Mouse (Mus musculus): ENCODE data around the gene Lhx5. TPM values are rescaled to one million over a fixed set of nuclear protein-coding genes. Genes with fewer than 3 reads are reported as not detected.

Lhx5 gene
- polyA plus RNA-seq, 1 experiment: 0.03 TPM

DNA sequence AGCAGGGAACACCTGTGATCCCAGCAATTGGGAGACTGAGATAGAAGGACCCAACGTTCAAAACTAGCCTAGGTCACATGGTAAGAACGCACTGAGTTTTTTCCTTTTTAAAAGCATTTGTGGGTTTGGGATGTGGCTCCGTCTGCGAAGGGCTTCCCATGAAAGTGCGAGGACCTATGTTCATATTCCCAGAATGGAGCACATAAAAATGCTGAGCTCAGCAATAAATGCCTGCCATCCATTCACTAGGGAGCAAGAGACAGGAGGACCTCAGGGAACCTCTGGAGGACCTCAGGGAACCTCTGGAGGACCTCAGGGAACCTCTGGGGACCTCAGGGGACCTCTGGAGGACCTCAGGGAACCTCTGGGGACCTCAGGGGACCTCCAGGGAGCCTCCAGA, 46.5 kb downstream of the Lhx5 start:
- no peak overlapping the region for H3K4me3 ChIP-seq (ENCODE audit: control insufficient read depth, insufficient read depth, low read length)
- no peak for DNase-seq
- 89% methylated on average over 5 of the region's 5 CpGs for WGBS
- no peaks in the 10 kb centered on the region for H3K36me3 ChIP-seq (ENCODE audit: control insufficient read depth, insufficient read depth, low read length)
- TF ChIP-seq CTCF (IDR thresholded peaks at IDR 0.05; ENCODE audit: borderline replicate concordance, control insufficient read depth, extremely low read depth, insufficient read depth, low read length, poor library complexity) (no peak), POLR2A (IDR thresholded peaks at IDR 0.05; ENCODE audit: control insufficient read depth, extremely low read depth, insufficient read depth, low read length, poor library complexity) (no peak)
- H3K4me1 ChIP-seq (replicated peaks; ENCODE audit: control insufficient read depth, insufficient read depth, low read length): no peaks in the 10 kb centered on the region
- no peak overlapping the region for H3K27ac ChIP-seq (ENCODE audit: control insufficient read depth, insufficient read depth, low read length)
- H3K27me3 ChIP-seq (ENCODE audit: control insufficient read depth, insufficient read depth, low read length): no peaks in the 10 kb centered on the region; the same call in 1 of the 2 replicates

DNA sequence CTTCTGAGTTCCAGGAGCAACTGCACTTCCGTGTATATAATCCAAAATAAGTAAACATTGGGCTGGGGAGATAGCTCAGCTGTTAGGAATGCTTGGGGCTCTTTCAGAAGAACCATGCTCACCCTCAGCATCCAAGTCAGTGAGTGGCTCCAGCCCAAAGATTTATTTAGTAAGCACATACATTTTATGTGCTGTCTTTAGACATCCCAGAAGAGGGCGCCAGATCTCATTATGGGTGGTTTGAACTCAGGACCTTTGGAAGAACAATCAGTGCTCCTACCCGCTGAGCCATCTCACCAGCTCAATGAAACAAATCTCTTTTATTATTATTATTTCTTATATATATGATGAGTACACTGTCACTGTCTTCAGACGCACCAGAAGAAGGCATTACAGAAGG, 48.0 kb downstream of the Lhx5 start:
- Histone ChIP-seq H3K4me3 (ENCODE audit: control insufficient read depth, insufficient read depth, low read length) (no peak overlapping the region), H3K27ac (ENCODE audit: control insufficient read depth, insufficient read depth, low read length) (no peak overlapping the region), H3K4me1 (replicated peaks; ENCODE audit: control insufficient read depth, insufficient read depth, low read length) (no peaks in the 10 kb centered on the region), H3K36me3 (ENCODE audit: control insufficient read depth, insufficient read depth, low read length) (no peaks in the 10 kb centered on the region), H3K27me3 (ENCODE audit: control insufficient read depth, insufficient read depth, low read length) (no peaks in the 10 kb centered on the region; the same call in 1 of the 2 replicates)
- WGBS: 70% methylated on average over 4 of the region's 4 CpGs
- DNase-seq: peak; percentile 18
- TF ChIP-seq CTCF (IDR thresholded peaks at IDR 0.05; ENCODE audit: borderline replicate concordance, control insufficient read depth, extremely low read depth, insufficient read depth, low read length, poor library complexity) (no peak), POLR2A (IDR thresholded peaks at IDR 0.05; ENCODE audit: control insufficient read depth, extremely low read depth, insufficient read depth, low read length, poor library complexity) (no peak)

DNA sequence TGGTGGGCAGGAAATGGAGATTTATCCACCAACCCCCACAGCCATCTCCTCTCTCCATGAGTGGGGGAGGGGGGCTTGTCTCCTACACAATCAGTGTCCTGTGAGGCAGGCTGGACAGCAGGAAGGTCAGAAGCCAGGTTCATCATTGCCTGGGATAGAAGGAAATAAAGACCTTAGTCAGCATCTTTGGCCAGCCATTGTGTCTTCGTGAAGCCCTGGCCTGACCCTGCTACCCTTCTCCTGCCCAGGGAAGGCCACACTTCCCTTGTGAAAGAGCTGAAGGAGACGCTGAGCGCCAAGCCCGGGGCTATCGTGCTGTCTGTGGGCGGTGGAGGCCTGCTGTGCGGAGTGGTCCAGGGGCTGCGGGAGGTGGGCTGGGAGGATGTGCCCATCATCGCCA, 49.7 kb downstream of the Lhx5 start:
- TF ChIP-seq POLR2A (IDR thresholded peaks at IDR 0.05; ENCODE audit: control insufficient read depth, extremely low read depth, insufficient read depth, low read length, poor library complexity) (no peak), CTCF (IDR thresholded peaks at IDR 0.05; ENCODE audit: borderline replicate concordance, control insufficient read depth, extremely low read depth, insufficient read depth, low read length, poor library complexity) (no peak)
- no peaks in the 10 kb centered on the region for H3K36me3 ChIP-seq (ENCODE audit: control insufficient read depth, insufficient read depth, low read length)
- WGBS: 76% methylated on average over 9 of the region's 9 CpGs

DNA sequence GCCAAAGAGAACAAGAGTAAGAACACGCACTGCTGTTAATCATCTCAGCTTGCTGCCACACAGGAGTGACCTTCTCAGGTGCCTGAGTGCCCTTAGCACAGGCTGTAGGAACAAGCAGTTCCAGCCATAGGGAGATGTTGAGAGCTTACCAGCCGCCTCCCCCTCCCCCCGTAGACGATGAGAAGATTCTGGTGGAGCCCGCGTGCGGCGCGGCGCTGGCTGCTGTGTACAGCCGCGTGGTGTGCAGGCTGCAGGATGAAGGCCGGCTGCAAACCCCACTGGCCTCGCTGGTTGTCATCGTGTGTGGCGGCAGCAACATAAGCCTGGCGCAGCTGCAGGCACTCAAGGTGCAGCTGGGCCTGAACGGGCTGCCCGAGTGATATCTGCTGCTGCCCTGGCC, 51.9 kb downstream of the Lhx5 start:
- WGBS: 87% methylated on average over 19 of the region's 19 CpGs
- Histone ChIP-seq H3K4me1 (replicated peaks; ENCODE audit: control insufficient read depth, insufficient read depth, low read length) (no peaks in the 10 kb centered on the region), H3K27me3 (ENCODE audit: control insufficient read depth, insufficient read depth, low read length) (no peaks in the 10 kb centered on the region), H3K36me3 (ENCODE audit: control insufficient read depth, insufficient read depth, low read length) (no peaks in the 10 kb centered on the region), H3K27ac (ENCODE audit: control insufficient read depth, insufficient read depth, low read length) (no peak overlapping the region), H3K4me3 (ENCODE audit: control insufficient read depth, insufficient read depth, low read length) (no peak overlapping the region)
- DNase-seq: no peak
- TF ChIP-seq POLR2A (IDR thresholded peaks at IDR 0.05; ENCODE audit: control insufficient read depth, extremely low read depth, insufficient read depth, low read length, poor library complexity) (no peak), CTCF (IDR thresholded peaks at IDR 0.05; ENCODE audit: borderline replicate concordance, control insufficient read depth, extremely low read depth, insufficient read depth, low read length, poor library complexity) (no peak)

More for the DNA sequence above, 49.7 kb downstream of the Lhx5 start:
- Histone ChIP-seq H3K27me3 (ENCODE audit: control insufficient read depth, insufficient read depth, low read length) (no peaks in the 10 kb centered on the region; the same call in 1 of the 2 replicates), H3K4me3 (ENCODE audit: control insufficient read depth, insufficient read depth, low read length) (no peak overlapping the region), H3K27ac (ENCODE audit: control insufficient read depth, insufficient read depth, low read length) (no peak overlapping the region), H3K4me1 (replicated peaks; ENCODE audit: control insufficient read depth, insufficient read depth, low read length) (no peaks in the 10 kb centered on the region)
- no peak for DNase-seq

DNA sequence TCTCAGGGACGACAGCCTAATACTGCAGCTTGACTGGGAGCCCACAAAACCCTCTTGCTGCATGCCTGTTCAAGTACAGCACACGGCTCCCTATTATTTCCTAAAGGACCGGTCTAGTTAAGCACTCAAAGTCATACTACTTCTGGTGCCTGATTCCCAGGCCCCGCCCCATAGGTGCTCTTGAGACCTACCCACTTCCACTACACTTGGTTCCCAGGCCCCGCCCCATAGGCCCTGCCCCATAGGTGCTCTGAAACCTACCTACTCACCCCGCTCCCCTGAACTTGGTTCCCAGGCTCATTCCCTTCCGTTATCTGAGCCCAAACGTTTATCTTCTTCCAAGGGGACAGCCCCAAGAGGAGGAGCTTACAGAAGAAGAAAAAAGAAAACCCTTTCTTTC, 56.3 kb downstream of the Lhx5 start:
- Histone ChIP-seq H3K4me3 (ENCODE audit: control insufficient read depth, insufficient read depth, low read length) (no peak overlapping the region), H3K36me3 (ENCODE audit: control insufficient read depth, insufficient read depth, low read length) (no peaks in the 10 kb centered on the region), H3K27me3 (ENCODE audit: control insufficient read depth, insufficient read depth, low read length) (no peaks in the 10 kb centered on the region), H3K27ac (ENCODE audit: control insufficient read depth, insufficient read depth, low read length) (no peak overlapping the region), H3K4me1 (replicated peaks; ENCODE audit: control insufficient read depth, insufficient read depth, low read length) (no peaks in the 10 kb centered on the region)
- 95% methylated on average over 8 of the region's 8 CpGs for WGBS
- no peak for DNase-seq
- TF ChIP-seq POLR2A (IDR thresholded peaks at IDR 0.05; ENCODE audit: control insufficient read depth, extremely low read depth, insufficient read depth, low read length, poor library complexity) (no peak), CTCF (IDR thresholded peaks at IDR 0.05; ENCODE audit: borderline replicate concordance, control insufficient read depth, extremely low read depth, insufficient read depth, low read length, poor library complexity) (no peak)

DNA sequence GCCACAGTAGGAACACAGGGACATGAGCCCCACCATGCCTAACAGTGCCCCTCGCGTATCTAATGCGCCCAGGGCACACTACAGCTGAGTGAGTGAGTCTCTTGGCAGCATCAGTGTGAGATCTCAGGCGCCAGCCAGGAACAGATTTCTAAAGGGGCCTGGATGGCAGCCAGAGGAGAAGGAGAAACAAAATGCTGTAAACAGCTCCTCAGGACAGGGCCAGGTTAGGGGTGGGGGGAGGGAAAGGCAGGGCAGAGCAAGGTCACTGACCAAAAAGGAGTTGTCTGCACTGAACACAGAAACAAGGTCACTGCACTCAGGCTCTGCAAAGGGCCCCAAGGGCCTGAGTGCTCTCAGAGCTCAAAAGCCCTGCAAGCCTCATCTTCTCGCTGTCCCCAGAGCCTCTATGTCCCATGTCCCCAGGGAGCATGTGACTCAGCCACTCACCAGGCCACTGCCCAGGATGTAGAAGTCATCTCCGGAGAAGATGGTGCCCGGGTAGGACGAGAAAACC, 59.2 kb downstream of the Lhx5 start:
- H3K36me3 ChIP-seq (ENCODE audit: control insufficient read depth, insufficient read depth, low read length): no peaks in the 10 kb centered on the region
- H3K4me3 ChIP-seq (ENCODE audit: control insufficient read depth, insufficient read depth, low read length): no peak overlapping the region
- no peaks in the 10 kb centered on the region for H3K27me3 ChIP-seq (ENCODE audit: control insufficient read depth, insufficient read depth, low read length)
- no peak overlapping the region for H3K27ac ChIP-seq (ENCODE audit: control insufficient read depth, insufficient read depth, low read length)
- 95% methylated on average over 8 of the region's 8 CpGs for WGBS
- DNase-seq: no peak
- H3K4me1 ChIP-seq (replicated peaks; ENCODE audit: control insufficient read depth, insufficient read depth, low read length): peaks cover 3% of the 10 kb centered on the region; the same call in 1 of the 2 replicates
- TF ChIP-seq CTCF (IDR thresholded peaks at IDR 0.05; ENCODE audit: borderline replicate concordance, control insufficient read depth, extremely low read depth, insufficient read depth, low read length, poor library complexity) (no peak), POLR2A (IDR thresholded peaks at IDR 0.05; ENCODE audit: control insufficient read depth, extremely low read depth, insufficient read depth, low read length, poor library complexity) (no peak)

Other genes starting within 250 kb of the Lhx5 start
- gene Sdsl, start 41.1 kb downstream of the Lhx5 start, polyA plus RNA-seq (2012; rRNA removed): 1.8 and 2.5 TPM in 2 replicates
- gene Sds, start 44.8 kb downstream of the Lhx5 start, polyA plus RNA-seq (2012; rRNA removed): 0.65 and 0.75 TPM in 2 replicates
- gene Plbd2, start 71.9 kb downstream of the Lhx5 start, polyA plus RNA-seq (2012; rRNA removed): 31.5 and 32.4 TPM in 2 replicates
- gene Slc8b1, start 79.5 kb downstream of the Lhx5 start, polyA plus RNA-seq (2012; rRNA removed): 21.9 and 29.1 TPM in 2 replicates
- gene Tpcn1, start 157.0 kb downstream of the Lhx5 start, polyA plus RNA-seq (2012; rRNA removed): 203 and 208 TPM in 2 replicates
- gene Iqcd, start 157.3 kb downstream of the Lhx5 start, polyA plus RNA-seq (2012; rRNA removed): 2.8 and 3.0 TPM in 2 replicates
- 18.8 and 20.6 TPM in 2 replicates for gene Rita1, start 180.9 kb downstream of the Lhx5 start, polyA plus RNA-seq (2012; rRNA removed)
- 429 and 448 TPM in 2 replicates for gene Ddx54, start 181.0 kb downstream of the Lhx5 start, polyA plus RNA-seq (2012; rRNA removed)
- gene Cfap73, start 202.5 kb downstream of the Lhx5 start, polyA plus RNA-seq (2012; rRNA removed): 0.15 and 0.33 TPM in 2 replicates
- 27.7 and 28.0 TPM in 2 replicates for gene Rasal1, start 217.1 kb downstream of the Lhx5 start, polyA plus RNA-seq (2012; rRNA removed)

Data from thymus, adult 2 months (tissue).